Mouse (Mus musculus): ENCODE results near the gene Arl15. TPM values are rescaled to one million over a fixed set of nuclear protein-coding genes. Genes with fewer than 3 reads are reported as not detected.

Gene Arl15
- polyA plus RNA-seq, 1 experiment: 10.1 TPM

GRCm38 (mm10) chr13:113799361-113799760 is 5.1 kb downstream of the Arl15 start:
- H3K27ac ChIP-seq (ENCODE audit: insufficient read depth, low read depth, low read length): no peak overlapping the region
- H3K4me3 ChIP-seq (ENCODE audit: insufficient read depth, low read length): no peak overlapping the region
- TF ChIP-seq CTCF (IDR thresholded peaks at IDR 0.05; ENCODE audit: low read depth, low read length) (no peak), POLR2A (IDR thresholded peaks at IDR 0.05; ENCODE audit: borderline replicate concordance, low read depth, low read length) (no peak)
- peaks cover 26% of the 10 kb centered on the region for H3K4me1 ChIP-seq (ENCODE audit: control insufficient read depth, insufficient read depth, low read length)

- peaks cover 26% of the 10 kb centered on the region for H3K4me1 ChIP-seq (ENCODE audit: control insufficient read depth, insufficient read depth, low read length)
- no peak for TF ChIP-seq CTCF (IDR thresholded peaks at IDR 0.05; ENCODE audit: low read depth, low read length)
- no peak for TF ChIP-seq POLR2A (IDR thresholded peaks at IDR 0.05; ENCODE audit: borderline replicate concordance, low read depth, low read length)
- H3K27ac ChIP-seq (ENCODE audit: insufficient read depth, low read depth, low read length): no peak overlapping the region
- H3K4me3 ChIP-seq (ENCODE audit: insufficient read depth, low read length): no peak overlapping the region
Measured at GRCm38 (mm10) chr13:113800246-113800645, 5.9 kb downstream of the Arl15 start.

- Histone ChIP-seq H3K27ac (ENCODE audit: insufficient read depth, low read depth, low read length) (no peak overlapping the region), H3K4me3 (ENCODE audit: insufficient read depth, low read length) (no peak overlapping the region), H3K4me1 (ENCODE audit: control insufficient read depth, insufficient read depth, low read length) (peaks cover 15% of the 10 kb centered on the region)
- no peak for TF ChIP-seq CTCF (IDR thresholded peaks at IDR 0.05; ENCODE audit: low read depth, low read length)
- TF ChIP-seq POLR2A (IDR thresholded peaks at IDR 0.05; ENCODE audit: borderline replicate concordance, low read depth, low read length): no peak
Measured at GRCm38 (mm10) chr13:113802571-113802970, 8.3 kb downstream of the Arl15 start.

GRCm38 (mm10) chr13:113811141-113811540 is 16.8 kb downstream of the Arl15 start:
- H3K4me1 ChIP-seq (ENCODE audit: control insufficient read depth, insufficient read depth, low read length): peaks cover 4% of the 10 kb centered on the region
- no peak overlapping the region for H3K4me3 ChIP-seq (ENCODE audit: insufficient read depth, low read length)
- TF ChIP-seq POLR2A (IDR thresholded peaks at IDR 0.05; ENCODE audit: borderline replicate concordance, low read depth, low read length): no peak
- TF ChIP-seq CTCF (IDR thresholded peaks at IDR 0.05; ENCODE audit: low read depth, low read length): no peak
- H3K27ac ChIP-seq (ENCODE audit: insufficient read depth, low read depth, low read length): no peak overlapping the region

GRCm38 (mm10) chr13:113811910-113812592 is 17.7 kb downstream of the Arl15 start:
- H3K4me1 ChIP-seq (ENCODE audit: control insufficient read depth, insufficient read depth, low read length): peaks cover 4% of the 10 kb centered on the region
- H3K4me3 ChIP-seq (ENCODE audit: insufficient read depth, low read length): no peak overlapping the region
- no peak overlapping the region for H3K27ac ChIP-seq (ENCODE audit: insufficient read depth, low read depth, low read length)
- TF ChIP-seq CTCF (IDR thresholded peaks at IDR 0.05; ENCODE audit: low read depth, low read length) (no peak), POLR2A (IDR thresholded peaks at IDR 0.05; ENCODE audit: borderline replicate concordance, low read depth, low read length) (no peak)

- Histone ChIP-seq H3K4me1 (ENCODE audit: control insufficient read depth, insufficient read depth, low read length) (peaks cover 4% of the 10 kb centered on the region), H3K27ac (ENCODE audit: insufficient read depth, low read depth, low read length) (no peak overlapping the region), H3K4me3 (ENCODE audit: insufficient read depth, low read length) (no peak overlapping the region)
- TF ChIP-seq POLR2A (IDR thresholded peaks at IDR 0.05; ENCODE audit: borderline replicate concordance, low read depth, low read length): no peak
- no peak for TF ChIP-seq CTCF (IDR thresholded peaks at IDR 0.05; ENCODE audit: low read depth, low read length)
Measured at GRCm38 (mm10) chr13:113812593-113812975, 18.3 kb downstream of the Arl15 start.

GRCm38 (mm10) chr13:113814121-113814520 is 19.8 kb downstream of the Arl15 start:
- no peak overlapping the region for H3K4me3 ChIP-seq (ENCODE audit: insufficient read depth, low read length)
- H3K27ac ChIP-seq (ENCODE audit: insufficient read depth, low read depth, low read length): no peak overlapping the region
- no peak for TF ChIP-seq CTCF (IDR thresholded peaks at IDR 0.05; ENCODE audit: low read depth, low read length)
- no peak for TF ChIP-seq POLR2A (IDR thresholded peaks at IDR 0.05; ENCODE audit: borderline replicate concordance, low read depth, low read length)
- H3K4me1 ChIP-seq (ENCODE audit: control insufficient read depth, insufficient read depth, low read length): peaks cover 4% of the 10 kb centered on the region

GRCm38 (mm10) chr13:113815697-113816420 is 21.6 kb downstream of the Arl15 start:
- Histone ChIP-seq H3K4me1 (ENCODE audit: control insufficient read depth, insufficient read depth, low read length) (peaks cover 4% of the 10 kb centered on the region), H3K4me3 (ENCODE audit: insufficient read depth, low read length) (no peak overlapping the region), H3K27ac (ENCODE audit: insufficient read depth, low read depth, low read length) (no peak overlapping the region)
- TF ChIP-seq CTCF (IDR thresholded peaks at IDR 0.05; ENCODE audit: low read depth, low read length) (no peak), POLR2A (IDR thresholded peaks at IDR 0.05; ENCODE audit: borderline replicate concordance, low read depth, low read length) (no peak)

- Histone ChIP-seq H3K27ac (ENCODE audit: insufficient read depth, low read depth, low read length) (no peak overlapping the region), H3K4me1 (ENCODE audit: control insufficient read depth, insufficient read depth, low read length) (peaks cover 4% of the 10 kb centered on the region), H3K4me3 (ENCODE audit: insufficient read depth, low read length) (no peak overlapping the region)
- TF ChIP-seq CTCF (IDR thresholded peaks at IDR 0.05; ENCODE audit: low read depth, low read length) (no peak), POLR2A (IDR thresholded peaks at IDR 0.05; ENCODE audit: borderline replicate concordance, low read depth, low read length) (no peak)
Measured at GRCm38 (mm10) chr13:113816421-113816810, 22.1 kb downstream of the Arl15 start.

GRCm38 (mm10) chr13:113819006-113819405 is 24.7 kb downstream of the Arl15 start:
- no peak for TF ChIP-seq POLR2A (IDR thresholded peaks at IDR 0.05; ENCODE audit: borderline replicate concordance, low read depth, low read length)
- TF ChIP-seq CTCF (IDR thresholded peaks at IDR 0.05; ENCODE audit: low read depth, low read length): no peak
- H3K4me1 ChIP-seq (ENCODE audit: control insufficient read depth, insufficient read depth, low read length): peaks cover 5% of the 10 kb centered on the region
- no peak overlapping the region for H3K27ac ChIP-seq (ENCODE audit: insufficient read depth, low read depth, low read length)
- H3K4me3 ChIP-seq (ENCODE audit: insufficient read depth, low read length): no peak overlapping the region
